Mouse (Mus musculus) embryonic fibroblast, embryonic 13.5 days (primary cell): ENCODE measurements around the gene Adgrl3.

Experiments
- CTCF ChIP-seq: IDR thresholded peaks from 2 replicates; pipeline ENCODE4 v1.5.1; 2011; ENCODE audit warnings: mild to moderate bottlenecking, control low read depth, low read length, moderate library complexity, borderline replicate concordance; ENCODE audit not compliant: insufficient read depth
- POLR2A ChIP-seq: IDR thresholded peaks from 2 replicates; pipeline ENCODE4 v1.6.1; 2011; ENCODE audit warnings: low read depth, mild to moderate bottlenecking, control low read depth, low read length, moderate library complexity

- TF ChIP-seq CTCF (no peak), POLR2A (no peak)
These were observed 812.7 kb downstream of the Adgrl3 start for GRCm38 (mm10) chr5:81832679-81833078.
